ENCODE assay signal across 9 mouse cellular contexts in the genomic region with DNA sequence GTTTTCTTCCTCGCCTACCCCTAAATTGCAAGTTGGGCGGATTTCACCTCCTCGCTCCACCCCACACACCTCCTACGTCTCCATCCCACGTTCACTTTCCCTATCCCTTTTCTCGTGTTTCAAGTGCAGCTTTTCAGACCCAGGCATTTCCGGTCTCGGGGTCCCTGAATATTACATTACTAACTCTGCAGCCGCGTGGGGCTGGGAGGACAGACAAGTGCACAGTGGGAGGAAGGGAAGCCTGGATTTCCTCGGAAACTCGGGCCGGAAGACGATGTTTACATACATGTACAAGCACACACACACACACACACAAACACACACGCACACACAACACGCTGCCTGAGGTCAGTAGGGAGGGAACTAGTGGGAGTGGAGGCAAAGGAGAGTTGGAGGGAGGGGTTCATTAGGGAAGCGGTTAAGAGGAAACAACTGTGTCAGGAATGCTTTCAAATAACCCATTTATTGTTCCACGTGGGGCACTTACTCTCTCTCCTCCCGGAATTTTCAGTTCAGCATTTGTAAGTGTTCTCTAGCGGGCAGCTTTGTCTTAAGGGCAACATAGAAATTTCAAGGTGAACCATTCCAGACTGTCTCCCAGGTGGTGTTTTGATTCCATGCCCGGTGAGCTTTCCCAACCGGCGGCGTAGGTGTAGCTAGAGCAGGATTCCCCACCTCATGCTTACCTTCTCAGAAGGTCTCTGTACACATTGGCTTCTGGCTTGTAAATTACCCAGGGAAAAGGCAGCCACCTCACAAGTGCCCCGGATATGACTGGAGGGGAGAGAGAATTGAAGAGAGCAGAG. TPM values are rescaled to one million over a fixed set of nuclear protein-coding genes. Genes with fewer than 3 reads are reported as not detected.
DNase-seq lines count a peak whose midpoint lies in the region; ATAC-seq and TF ChIP-seq lines count a peak whose summit lies in the region.
"Had no signal": no experiment of that assay in that cellular context is flagged by ENCODE, and none has a peak within 500 bp of the region (broad histone marks: within the 10 kb centered on the region; RNA-seq: fewer than 3 reads in every experiment).

No protein-coding gene starts in this region.

- peak overlapping the region; percentile 96 for H3K4me3 ChIP-seq in ES-Bruce4 (ENCODE audit: low read depth, low read length)
- H3K4me3 ChIP-seq in embryonic facial prominence, embryonic 15.5 days (replicated peaks), result peak overlapping the region; percentile 94
- peak overlapping the region; percentile 89 for H3K4me3 ChIP-seq in hindbrain, embryonic 11.5 days (ENCODE audit: low read depth, low read length)
- peak overlapping the region; percentile 90 for H3K4me3 ChIP-seq in limb, embryonic 13.5 days
- peak overlapping the region; percentile 91 for H3K4me3 ChIP-seq in midbrain, embryonic 12.5 days

- no peaks in the 10 kb centered on the region for H3K4me1 ChIP-seq in ES-Bruce4 (ENCODE audit: control insufficient read depth, insufficient read depth, low read length)
- peaks cover 35% of the 10 kb centered on the region for H3K4me1 ChIP-seq in embryonic facial prominence, embryonic 15.5 days
- 0 out of 2 replicates have a peak, but pooled peaks cover 3% of the 10 kb centered on the region for H3K4me1 ChIP-seq in hindbrain, embryonic 11.5 days (replicated peaks; ENCODE audit: control insufficient read depth, insufficient read depth, low read length)
- H3K4me1 ChIP-seq in limb, embryonic 13.5 days, result peaks cover 39% of the 10 kb centered on the region
- peaks cover 37% of the 10 kb centered on the region for H3K4me1 ChIP-seq in midbrain, embryonic 12.5 days

- TF ChIP-seq CTCF in ES-Bruce4 (IDR thresholded peaks at IDR 0.05; ENCODE audit: low read depth, low read length), result no peak

- WGBS in embryonic facial prominence, embryonic 15.5 days, result 1% methylated on average over 25 of the region's 25 CpGs
- WGBS in hindbrain, embryonic 11.5 days, result 3% methylated on average over 25 of the region's 25 CpGs
- WGBS in limb, embryonic 13.5 days, result under 1% methylated on average over 25 of the region's 25 CpGs
- WGBS in midbrain, embryonic 12.5 days, result 5% methylated on average over 25 of the region's 25 CpGs

- H3K27me3 ChIP-seq in ES-Bruce4 (ENCODE audit: control insufficient read depth, insufficient read depth, low read length, poor library complexity, severe bottlenecking), result no peaks in the 10 kb centered on the region
- no peaks in the 10 kb centered on the region for H3K27me3 ChIP-seq in embryonic facial prominence, embryonic 15.5 days
- H3K27me3 ChIP-seq in hindbrain, embryonic 11.5 days (ENCODE audit: control insufficient read depth, insufficient read depth, low read length), result no peaks in the 10 kb centered on the region
- H3K27me3 ChIP-seq in limb, embryonic 13.5 days, result no peaks in the 10 kb centered on the region
- H3K27me3 ChIP-seq in midbrain, embryonic 12.5 days, result no peaks in the 10 kb centered on the region

- H3K27ac ChIP-seq in ES-Bruce4 (ENCODE audit: insufficient read depth, low read length), result no peak overlapping the region
- H3K27ac ChIP-seq in embryonic facial prominence, embryonic 15.5 days (replicated peaks), result peak overlapping the region; percentile 92
- H3K27ac ChIP-seq in hindbrain, embryonic 11.5 days (ENCODE audit: low read depth, low read length), result no peak overlapping the region
- peak overlapping the region; percentile 88 for H3K27ac ChIP-seq in limb, embryonic 13.5 days
- peak overlapping the region; percentile 85 for H3K27ac ChIP-seq in midbrain, embryonic 12.5 days (replicated peaks)

- H3K9ac ChIP-seq in ES-Bruce4 (ENCODE audit: low read depth, poor library complexity, severe bottlenecking), result peak overlapping the region; percentile 93
- H3K9ac ChIP-seq in embryonic facial prominence, embryonic 15.5 days, result peak overlapping the region; percentile 74
- H3K9ac ChIP-seq in hindbrain, embryonic 11.5 days (ENCODE audit: low read depth, low read length), result peak overlapping the region; percentile 85
- peak overlapping the region; percentile 84 for H3K9ac ChIP-seq in limb, embryonic 13.5 days
- H3K9ac ChIP-seq in midbrain, embryonic 12.5 days (replicated peaks), result peak overlapping the region; percentile 87

- no peaks in the 10 kb centered on the region for H3K36me3 ChIP-seq in ES-Bruce4 (ENCODE audit: control insufficient read depth, insufficient read depth, low read length, poor library complexity, severe bottlenecking)
- H3K36me3 ChIP-seq in embryonic facial prominence, embryonic 15.5 days, result no peaks in the 10 kb centered on the region
- no peaks in the 10 kb centered on the region for H3K36me3 ChIP-seq in hindbrain, embryonic 11.5 days (ENCODE audit: control insufficient read depth, insufficient read depth, low read length)
- peaks cover 16% of the 10 kb centered on the region for H3K36me3 ChIP-seq in limb, embryonic 13.5 days
- H3K36me3 ChIP-seq in midbrain, embryonic 12.5 days, result 0 out of 2 replicates have a peak, but pooled peaks cover 4% of the 10 kb centered on the region

- no peak for TF ChIP-seq EP300 in ES-Bruce4 (IDR thresholded peaks at IDR 0.05; ENCODE audit: insufficient read depth, low read depth, low read length)

- peak overlapping the region; percentile 92 for H3K4me2 ChIP-seq in embryonic facial prominence, embryonic 15.5 days (replicated peaks)
- peak overlapping the region; percentile 93 for H3K4me2 ChIP-seq in hindbrain, embryonic 11.5 days (replicated peaks; ENCODE audit: low read depth, low read length)
- peak overlapping the region; percentile 92 for H3K4me2 ChIP-seq in limb, embryonic 13.5 days (replicated peaks)
- H3K4me2 ChIP-seq in midbrain, embryonic 12.5 days (replicated peaks), result peak overlapping the region; percentile 98

- no peak for TF ChIP-seq POLR2A in ES-Bruce4 (IDR thresholded peaks at IDR 0.05; ENCODE audit: insufficient read depth, low read length)

- DNase-seq in B cell, adult 2 months, result peak; percentile 23 to 28
- peak; percentile 56 for DNase-seq in hindbrain, embryonic 11.5 days (ENCODE audit: low spot score)
- peak; percentile 52 for DNase-seq in thymus, postnatal 0 days (ENCODE audit: low spot score)
- no peak for DNase-seq in layer of hippocampus, postnatal 25 days (ENCODE audit: extremely low spot score in 1 of 2, low spot score in 1 of 2)

- ATAC-seq in embryonic facial prominence, embryonic 15.5 days (ENCODE audit: insufficient number of reproducible peaks, low FRiP score, low TSS enrichment, low read depth), result no peak; the same call in 1 of the 2 replicates
- no peak for ATAC-seq in hindbrain, embryonic 11.5 days (ENCODE audit: low FRiP score)
- peak; percentile 1; the same call in 1 of the 2 replicates for ATAC-seq in limb, embryonic 13.5 days (ENCODE audit: low FRiP score, low read depth)
- no peak for ATAC-seq in midbrain, embryonic 12.5 days (ENCODE audit: low FRiP score, low read depth)

- H3K9me3 ChIP-seq in ES-Bruce4 (replicated peaks; ENCODE audit: control insufficient read depth, insufficient read depth, low read length, poor library complexity, severe bottlenecking), result no peaks in the 10 kb centered on the region
- H3K9me3 ChIP-seq in embryonic facial prominence, embryonic 15.5 days (replicated peaks), result no peaks in the 10 kb centered on the region
- H3K9me3 ChIP-seq in hindbrain, embryonic 11.5 days (ENCODE audit: control insufficient read depth, low read length), result no peaks in the 10 kb centered on the region
- H3K9me3 ChIP-seq in limb, embryonic 13.5 days, result no peaks in the 10 kb centered on the region
- no peaks in the 10 kb centered on the region for H3K9me3 ChIP-seq in midbrain, embryonic 12.5 days

RNA-seq across cellular contexts. Expression of a gene that starts 1.0 kb away (rescaled TPM):
- 25.2 and 31.8 TPM in 2 replicates for polyA plus RNA-seq in ES-Bruce4 (2011; ENCODE audit: insufficient read depth, insufficient read length, low read depth, missing spikeins)
- 16.7 and 20.3 TPM in 2 replicates for polyA plus RNA-seq in embryonic facial prominence, embryonic 15.5 days (2015; fragmentation: Nextera tagmentation; extraction: Ambion mirVana)
- polyA plus RNA-seq in hindbrain, embryonic 11.5 days (2014; fragmentation: Nextera tagmentation; extraction: Ambion mirVana), result 11.9 and 17.6 TPM in 2 replicates
- polyA plus RNA-seq in limb, embryonic 13.5 days (2015; fragmentation: Nextera tagmentation; extraction: Ambion mirVana), result 14.1 and 15.5 TPM in 2 replicates
- polyA plus RNA-seq in midbrain, embryonic 12.5 days (2016; fragmentation: Nextera tagmentation; extraction: Ambion mirVana), result 14.7 and 16.8 TPM in 2 replicates
- polyA plus RNA-seq in thymus, postnatal 0 days (2015; fragmentation: Nextera tagmentation; extraction: Ambion mirVana), result 6.3 and 6.6 TPM in 2 replicates
- 100 to 1,000 TPM; 434 to 488 TPM for total RNA-seq in layer of hippocampus, postnatal 25 days (2021)

RNA-seq across cellular contexts. Expression of a gene that starts 23.8 kb away (rescaled TPM):
- polyA plus RNA-seq in ES-Bruce4 (2011; ENCODE audit: insufficient read depth, insufficient read length, low read depth, missing spikeins), result 7.3 and 8.3 TPM in 2 replicates
- polyA plus RNA-seq in embryonic facial prominence, embryonic 15.5 days (2015; fragmentation: Nextera tagmentation; extraction: Ambion mirVana), result 10.3 and 13.2 TPM in 2 replicates
- 2.5 and 2.9 TPM in 2 replicates for polyA plus RNA-seq in hindbrain, embryonic 11.5 days (2014; fragmentation: Nextera tagmentation; extraction: Ambion mirVana)
- polyA plus RNA-seq in limb, embryonic 13.5 days (2015; fragmentation: Nextera tagmentation; extraction: Ambion mirVana), result 4.5 and 5.7 TPM in 2 replicates
- polyA plus RNA-seq in midbrain, embryonic 12.5 days (2016; fragmentation: Nextera tagmentation; extraction: Ambion mirVana), result 4.0 and 5.7 TPM in 2 replicates
- 2.0 and 2.7 TPM in 2 replicates for polyA plus RNA-seq in thymus, postnatal 0 days (2015; fragmentation: Nextera tagmentation; extraction: Ambion mirVana)
- total RNA-seq in layer of hippocampus, postnatal 25 days (2021), result 10 to 100 TPM; 16.2 to 18.9 TPM

RNA-seq across cellular contexts. Expression of a gene that starts 30.9 kb away (rescaled TPM):
- not detected in 2 replicates for polyA plus RNA-seq in ES-Bruce4 (2011; ENCODE audit: insufficient read depth, insufficient read length, low read depth, missing spikeins)
- polyA plus RNA-seq in embryonic facial prominence, embryonic 15.5 days (2015; fragmentation: Nextera tagmentation; extraction: Ambion mirVana), result 1.1 and 3.3 TPM in 2 replicates
- polyA plus RNA-seq in hindbrain, embryonic 11.5 days (2014; fragmentation: Nextera tagmentation; extraction: Ambion mirVana), result not detected in 2 replicates
- polyA plus RNA-seq in limb, embryonic 13.5 days (2015; fragmentation: Nextera tagmentation; extraction: Ambion mirVana), result not detected in 2 replicates
- polyA plus RNA-seq in midbrain, embryonic 12.5 days (2016; fragmentation: Nextera tagmentation; extraction: Ambion mirVana), result not detected in 2 replicates
- polyA plus RNA-seq in thymus, postnatal 0 days (2015; fragmentation: Nextera tagmentation; extraction: Ambion mirVana), result not detected in 2 replicates
- not detected for total RNA-seq in layer of hippocampus, postnatal 25 days (2021)
- total RNA-seq: left cerebral cortex, postnatal 14 days had no signal

RNA-seq across cellular contexts. Expression of a gene that starts 38.5 kb away (rescaled TPM):
- polyA plus RNA-seq in ES-Bruce4 (2011; ENCODE audit: insufficient read depth, insufficient read length, low read depth, missing spikeins), result 244 and 250 TPM in 2 replicates
- polyA plus RNA-seq in embryonic facial prominence, embryonic 15.5 days (2015; fragmentation: Nextera tagmentation; extraction: Ambion mirVana), result 727 and 733 TPM in 2 replicates
- 895 and 918 TPM in 2 replicates for polyA plus RNA-seq in hindbrain, embryonic 11.5 days (2014; fragmentation: Nextera tagmentation; extraction: Ambion mirVana)
- 828 and 869 TPM in 2 replicates for polyA plus RNA-seq in limb, embryonic 13.5 days (2015; fragmentation: Nextera tagmentation; extraction: Ambion mirVana)
- polyA plus RNA-seq in midbrain, embryonic 12.5 days (2016; fragmentation: Nextera tagmentation; extraction: Ambion mirVana), result 774 and 783 TPM in 2 replicates
- polyA plus RNA-seq in thymus, postnatal 0 days (2015; fragmentation: Nextera tagmentation; extraction: Ambion mirVana), result 741 and 749 TPM in 2 replicates
- total RNA-seq in layer of hippocampus, postnatal 25 days (2021), result 100 to 1,000 TPM; 178 to 211 TPM

RNA-seq across cellular contexts. Expression of a gene that starts 44.7 kb away (rescaled TPM):
- polyA plus RNA-seq in ES-Bruce4 (2011; ENCODE audit: insufficient read depth, insufficient read length, low read depth, missing spikeins), result not detected in 2 replicates
- 0.44 and 0.59 TPM in 2 replicates for polyA plus RNA-seq in embryonic facial prominence, embryonic 15.5 days (2015; fragmentation: Nextera tagmentation; extraction: Ambion mirVana)
- polyA plus RNA-seq in hindbrain, embryonic 11.5 days (2014; fragmentation: Nextera tagmentation; extraction: Ambion mirVana), result 0.14 and 0.45 TPM in 2 replicates
- polyA plus RNA-seq in limb, embryonic 13.5 days (2015; fragmentation: Nextera tagmentation; extraction: Ambion mirVana), result 0.43 and 0.92 TPM in 2 replicates
- 0.26 TPM in 1 of 2 replicates, not detected in the other for polyA plus RNA-seq in midbrain, embryonic 12.5 days (2016; fragmentation: Nextera tagmentation; extraction: Ambion mirVana)
- 0.31 TPM in 1 of 2 replicates, not detected in the other for polyA plus RNA-seq in thymus, postnatal 0 days (2015; fragmentation: Nextera tagmentation; extraction: Ambion mirVana)
- not detected for total RNA-seq in layer of hippocampus, postnatal 25 days (2021)
- total RNA-seq: left cerebral cortex, postnatal 14 days had no signal

Comparison
In these comparisons a context has a peak if more than half of its experiments do, and no peak if none do; other contexts are left out.
1. DNase-seq: peak in B cell, adult 2 months (2 of 2), hindbrain, embryonic 11.5 days (single experiment) and thymus, postnatal 0 days (single experiment); none in layer of hippocampus, postnatal 25 days (0 of 2).
2. H3K27ac ChIP-seq: peak in embryonic facial prominence, embryonic 15.5 days (single experiment), limb, embryonic 13.5 days (single experiment) and midbrain, embryonic 12.5 days (single experiment); none in ES-Bruce4 (single experiment) and hindbrain, embryonic 11.5 days (single experiment).
3. Peak in every context shown above with its lines, with median percentiles within 50 percentile points of each other: H3K4me3 ChIP-seq, H3K9ac ChIP-seq and H3K4me2 ChIP-seq.